Mouse (Mus musculus) megakaryocyte, embryonic 14.5 days (primary cell): Measurements from ENCODE around the gene Inpp5e. TPM values are rescaled to one million over a fixed set of nuclear protein-coding genes. Genes with fewer than 3 reads are reported as not detected.

Experiments used
- H3K27me3 ChIP-seq: replicated peaks from 2 replicates; pipeline ENCODE3; 2012; ENCODE audit warnings: inconsistent platforms
- H3K36me3 ChIP-seq: replicated peaks from 2 replicates; pipeline ENCODE3; 2012; ENCODE audit warnings: low read length, inconsistent platforms, mixed read lengths
- H3K4me1 ChIP-seq: 2 replicates; pipeline ENCODE4 v1.6.1; 2012; ENCODE audit warnings: inconsistent platforms
- H3K4me3 ChIP-seq: replicated peaks from 2 replicates; pipeline ENCODE3; 2012; ENCODE audit warnings: moderate library complexity, mild to moderate bottlenecking, inconsistent platforms
- H3K9me3 ChIP-seq: 2 replicates; pipeline ENCODE4 v1.6.1; 2012; ENCODE audit warnings: inconsistent platforms
- FLI1 ChIP-seq: IDR thresholded peaks from 2 replicates; pipeline ENCODE4 v1.6.1; 2012; ENCODE audit warnings: low read length, inconsistent platforms, mixed read lengths
- GATA1 ChIP-seq: IDR thresholded peaks from 3 replicates; pipeline ENCODE4 v1.6.1; 2012; ENCODE audit warnings: mixed read lengths, low read length, inconsistent platforms, borderline replicate concordance
- polyA plus RNA-seq: library from polyadenylated mRNA; stranded (reverse); fragments of >175 nt; gene quantifications from 2 replicates; pipeline ENCODE4 v1.2.3, GENCODE M21; 2012; ENCODE audit warnings: low replicate concordance; ENCODE audit not compliant: insufficient read depth

The Inpp5e gene
- polyA plus RNA-seq, 1 experiment, result 6.3 TPM

GRCm38 (mm10) chr2:26368572-26368971, 40.4 kb downstream of the Inpp5e start:
- peaks cover 100% of the 10 kb centered on the region for H3K36me3 ChIP-seq
- TF ChIP-seq GATA1 (no peak), FLI1 (no peak)
- H3K4me1 ChIP-seq, result peaks cover 18% of the 10 kb centered on the region
- no peaks in the 10 kb centered on the region for H3K9me3 ChIP-seq
- H3K27me3 ChIP-seq, result no peaks in the 10 kb centered on the region
- no peak overlapping the region for H3K4me3 ChIP-seq

DNA sequence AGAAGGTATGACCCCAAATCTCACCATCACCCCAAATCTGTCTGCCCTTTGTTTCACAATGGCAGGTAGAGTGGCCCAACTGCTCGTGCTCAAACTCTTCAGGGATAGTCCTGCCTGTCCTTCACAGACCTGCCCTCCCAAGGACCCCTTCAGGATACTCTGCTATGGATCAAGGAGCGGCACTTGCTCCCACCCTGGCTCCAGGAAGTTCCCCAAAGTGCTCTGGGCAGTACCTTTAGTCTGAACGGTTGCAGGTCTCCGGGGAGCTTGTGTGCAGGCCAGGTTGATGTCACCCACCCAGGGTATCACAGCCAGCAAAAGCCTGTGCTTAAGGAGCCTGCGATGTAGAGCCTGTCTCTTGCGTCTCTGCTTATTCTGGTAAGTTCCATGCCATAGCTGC, 41.1 kb downstream of the Inpp5e start:
- Histone ChIP-seq H3K36me3 (peaks cover 100% of the 10 kb centered on the region), H3K4me1 (peaks cover 22% of the 10 kb centered on the region), H3K4me3 (no peak overlapping the region), H3K9me3 (no peaks in the 10 kb centered on the region), H3K27me3 (no peaks in the 10 kb centered on the region)
- TF ChIP-seq GATA1 (no peak), FLI1 (no peak)

DNA sequence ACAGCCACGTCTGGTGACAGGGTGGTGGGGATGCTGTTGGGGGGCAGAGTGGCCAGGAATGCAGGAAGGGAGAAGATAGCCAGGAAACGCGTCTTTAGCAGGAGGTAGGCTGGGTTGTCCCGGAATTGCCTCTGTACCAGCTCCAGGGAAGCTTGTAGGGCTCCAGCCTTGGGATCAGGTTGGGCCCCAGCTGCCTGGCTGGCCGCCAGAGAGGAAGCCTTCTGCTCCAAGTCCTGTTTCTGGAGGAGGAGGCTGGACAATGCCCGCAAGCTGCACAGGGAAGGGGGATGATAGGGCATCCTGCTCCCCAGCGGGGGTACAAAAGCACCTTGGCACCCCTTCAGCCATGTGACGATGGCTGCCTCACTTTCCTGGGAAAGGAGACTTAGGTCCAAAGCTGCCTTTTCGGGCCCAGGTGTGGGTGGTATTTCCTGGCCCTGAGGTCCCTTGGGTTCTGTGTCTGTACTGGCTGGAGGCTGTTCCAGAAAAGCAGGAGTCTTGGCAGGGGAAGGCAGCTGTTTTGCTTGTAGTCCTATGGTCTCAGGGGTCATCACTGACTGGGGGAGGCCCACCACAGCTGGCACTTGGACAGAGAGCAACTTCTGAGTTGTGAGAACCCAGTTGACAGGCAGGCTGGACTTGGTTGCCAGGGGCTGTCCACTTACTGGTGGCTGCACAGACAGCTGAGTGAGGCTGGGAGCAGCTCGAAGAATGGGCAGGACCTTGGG, 44.1 kb downstream of the Inpp5e start:
- no peaks in the 10 kb centered on the region for H3K9me3 ChIP-seq
- peaks cover 79% of the 10 kb centered on the region for H3K36me3 ChIP-seq
- no peak overlapping the region for H3K4me3 ChIP-seq
- H3K4me1 ChIP-seq, result peaks cover 43% of the 10 kb centered on the region
- H3K27me3 ChIP-seq, result no peaks in the 10 kb centered on the region
- no peak for TF ChIP-seq FLI1
- TF ChIP-seq GATA1, result no peak

DNA sequence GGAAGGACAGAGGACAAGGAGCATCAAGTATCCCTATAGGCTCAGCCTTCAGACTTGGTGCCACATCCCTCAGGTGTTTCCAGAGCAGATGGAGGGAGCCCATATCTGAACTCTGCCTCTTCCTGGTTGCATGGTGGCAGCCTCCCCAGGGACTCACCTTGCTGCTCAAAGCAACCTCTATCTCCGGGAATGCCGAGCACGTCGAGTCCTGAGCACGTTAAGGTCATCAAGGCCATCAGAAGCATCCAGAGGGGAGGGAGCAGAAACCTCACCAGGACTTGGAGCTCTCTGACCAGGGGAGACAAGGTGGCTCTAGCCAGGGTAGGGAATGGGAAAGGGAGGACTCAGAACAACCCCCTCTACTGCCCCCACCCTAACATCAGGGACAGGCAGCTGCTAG, 45.5 kb downstream of the Inpp5e start:
- peaks cover 75% of the 10 kb centered on the region for H3K36me3 ChIP-seq
- no peaks in the 10 kb centered on the region for H3K9me3 ChIP-seq

GRCm38 (mm10) chr2:26362991-26363390, 46.0 kb downstream of the Inpp5e start:
- TF ChIP-seq FLI1, result no peak
- TF ChIP-seq GATA1, result no peak
- Histone ChIP-seq H3K9me3 (no peaks in the 10 kb centered on the region), H3K4me1 (peaks cover 56% of the 10 kb centered on the region), H3K4me3 (no peak overlapping the region), H3K27me3 (peaks cover under 1% of the 10 kb centered on the region), H3K36me3 (peaks cover 75% of the 10 kb centered on the region)

More for the DNA sequence above, 45.5 kb downstream of the Inpp5e start:
- H3K4me1 ChIP-seq, result peaks cover 56% of the 10 kb centered on the region
- no peak for TF ChIP-seq FLI1
- no peak for TF ChIP-seq GATA1
- H3K4me3 ChIP-seq, result no peak overlapping the region
- H3K27me3 ChIP-seq, result no peaks in the 10 kb centered on the region

DNA sequence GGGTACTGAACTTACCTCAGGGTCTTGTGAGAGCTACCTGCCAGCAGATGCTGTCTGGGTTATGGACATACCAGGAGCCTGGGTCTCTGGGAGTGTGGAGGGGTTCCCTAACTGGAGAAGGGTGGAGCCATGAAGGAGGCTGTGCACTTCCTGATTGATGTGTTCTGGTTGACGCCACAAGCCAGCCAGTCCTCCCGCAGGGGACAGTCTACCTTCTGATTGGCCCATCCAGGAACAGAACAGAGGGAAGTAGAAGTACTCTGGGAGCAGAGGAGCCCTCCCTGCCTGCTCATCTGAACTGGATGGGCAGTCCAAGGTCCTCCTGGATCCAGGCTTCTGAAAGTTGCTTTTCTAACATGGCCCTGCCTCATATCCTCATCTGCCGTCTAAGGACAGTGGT, 48.2 kb downstream of the Inpp5e start, which contains the start of gene Card9:
Gene Card9, minus strand, starts transcription at position 147 of the 400 bp plus-strand sequence.
- Histone ChIP-seq H3K27me3 (peaks cover 5% of the 10 kb centered on the region), H3K9me3 (no peaks in the 10 kb centered on the region), H3K4me1 (peaks cover 72% of the 10 kb centered on the region), H3K4me3 (peak within 1 kb of the TSS; percentile 89), H3K36me3 (peaks cover 72% of the 10 kb centered on the region)
- no peak for TF ChIP-seq FLI1
- no peak for TF ChIP-seq GATA1

- TF ChIP-seq FLI1 (no peak), GATA1 (no peak)
- H3K4me1 ChIP-seq, result peaks cover 74% of the 10 kb centered on the region
- no peaks in the 10 kb centered on the region for H3K9me3 ChIP-seq
- peaks cover 5% of the 10 kb centered on the region for H3K27me3 ChIP-seq
- peaks cover 71% of the 10 kb centered on the region for H3K36me3 ChIP-seq
- H3K4me3 ChIP-seq, result peak overlapping the region; percentile 89
These were observed 49.0 kb downstream of the Inpp5e start for GRCm38 (mm10) chr2:26359983-26360382.

GRCm38 (mm10) chr2:26358667-26359320, 50.2 kb downstream of the Inpp5e start:
- peaks cover 71% of the 10 kb centered on the region for H3K4me1 ChIP-seq
- H3K4me3 ChIP-seq, result no peak overlapping the region
- peaks cover 71% of the 10 kb centered on the region for H3K36me3 ChIP-seq
- no peak for TF ChIP-seq FLI1
- no peak for TF ChIP-seq GATA1
- H3K9me3 ChIP-seq, result no peaks in the 10 kb centered on the region
- peaks cover 10% of the 10 kb centered on the region for H3K27me3 ChIP-seq

DNA sequence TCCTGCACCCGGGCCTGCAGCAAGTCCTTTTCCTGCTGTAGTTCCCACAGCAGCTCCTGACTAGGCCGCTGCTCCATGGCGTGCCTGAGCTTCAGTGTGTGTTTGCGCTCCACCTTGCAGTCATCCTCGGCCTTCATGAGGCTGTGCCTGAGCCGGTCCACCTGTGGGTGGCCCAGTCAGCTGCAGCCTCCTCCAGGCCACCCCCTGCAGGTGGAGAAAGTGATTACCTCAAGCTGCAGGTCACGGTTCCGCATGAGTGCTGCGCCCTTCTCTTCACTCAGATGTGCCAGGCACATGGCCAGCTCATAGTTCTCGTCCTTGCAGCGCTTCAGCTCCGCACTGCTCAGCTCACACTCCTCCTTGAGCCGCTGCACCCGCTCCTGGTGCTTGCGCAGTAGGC, 51.5 kb downstream of the Inpp5e start:
- H3K4me1 ChIP-seq, result peaks cover 75% of the 10 kb centered on the region
- no peak overlapping the region for H3K4me3 ChIP-seq
- H3K27me3 ChIP-seq, result peaks cover 18% of the 10 kb centered on the region
- peaks cover 63% of the 10 kb centered on the region for H3K36me3 ChIP-seq
- no peaks in the 10 kb centered on the region for H3K9me3 ChIP-seq
- TF ChIP-seq GATA1, result no peak
- TF ChIP-seq FLI1, result no peak

DNA sequence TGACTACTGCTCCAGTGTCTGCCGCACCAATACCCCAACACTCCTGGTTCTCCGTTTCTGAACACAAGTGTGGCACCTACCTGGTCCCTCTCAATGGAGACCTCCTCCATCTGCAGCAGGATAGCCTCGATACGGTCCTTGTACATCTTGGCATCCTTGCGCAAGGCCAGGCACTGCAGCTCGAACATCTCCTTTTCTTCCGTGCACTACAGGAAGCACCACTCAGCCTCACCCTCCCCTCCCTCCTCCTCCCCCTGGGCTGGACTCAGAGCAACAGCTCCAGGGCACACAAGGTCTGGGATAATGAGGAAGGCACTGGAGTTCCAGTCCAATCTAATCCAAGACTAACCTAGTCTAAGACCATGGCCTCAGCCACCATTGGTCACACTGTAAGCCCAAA, 52.3 kb downstream of the Inpp5e start:
- no peaks in the 10 kb centered on the region for H3K9me3 ChIP-seq
- H3K4me1 ChIP-seq, result peaks cover 79% of the 10 kb centered on the region
- TF ChIP-seq FLI1, result no peak
- TF ChIP-seq GATA1, result no peak
- peaks cover 18% of the 10 kb centered on the region for H3K27me3 ChIP-seq
- peaks cover 58% of the 10 kb centered on the region for H3K36me3 ChIP-seq
- peak overlapping the region; percentile 34 for H3K4me3 ChIP-seq
